Mouse (Mus musculus): ENCODE data around the gene Dgki. TPM values are rescaled to one million over a fixed set of nuclear protein-coding genes. Genes with fewer than 3 reads are reported as not detected.
A peak's percentile ranks its signal among the peaks of the same experiment; 100 is the strongest.

Gene Dgki
- polyA plus RNA-seq (2014; fragmentation: Nextera tagmentation; extraction: Ambion mirVana): 0.75 and 0.88 TPM in 2 replicates

- H3K27ac ChIP-seq (replicated peaks in 1 of 2; ENCODE audit: control insufficient read depth in 1 of 2, insufficient read depth in 1 of 2, low read depth in 2 of 2, low read length in 2 of 2): no peak within 1 kb of the TSS
- H3K4me1 ChIP-seq (ENCODE audit: control insufficient read depth in 2 of 2, insufficient read depth in 2 of 2, low read length in 2 of 2): peaks cover 5 to 6% of the 10 kb centered on the region in 2 experiments; a peak in 2 of 4 replicates
- no peak for ATAC-seq (ENCODE audit: insufficient number of reproducible peaks, insufficient read depth, low FRiP score, low read depth)
- H3K4me2 ChIP-seq (ENCODE audit: low read length): peak within 1 kb of the TSS; percentile 92
- WGBS: under 1% methylated on average over 51 of the region's 65 CpGs
- H3K9ac ChIP-seq (ENCODE audit: low read length): peak within 1 kb of the TSS; percentile 65
- peaks cover 21% of the 10 kb centered on the region for H3K27me3 ChIP-seq (ENCODE audit: control insufficient read depth, insufficient read depth, low read length)
- H3K36me3 ChIP-seq (ENCODE audit: control insufficient read depth, insufficient read depth, low read length): no peaks in the 10 kb centered on the region
- H3K4me3 ChIP-seq (ENCODE audit: control insufficient read depth in 1 of 2, insufficient read depth in 1 of 2, low read depth in 1 of 2, low read length in 2 of 2): peak within 1 kb of the TSS; percentile 55 to 67
- no peaks in the 10 kb centered on the region for H3K9me3 ChIP-seq (ENCODE audit: control insufficient read depth, low read length)
These were observed at the start of gene Dgki for GRCm38 (mm10) chr6:37299562-37300390. Gene Dgki, minus strand, starts transcription at chr6:37300184.

DNA sequence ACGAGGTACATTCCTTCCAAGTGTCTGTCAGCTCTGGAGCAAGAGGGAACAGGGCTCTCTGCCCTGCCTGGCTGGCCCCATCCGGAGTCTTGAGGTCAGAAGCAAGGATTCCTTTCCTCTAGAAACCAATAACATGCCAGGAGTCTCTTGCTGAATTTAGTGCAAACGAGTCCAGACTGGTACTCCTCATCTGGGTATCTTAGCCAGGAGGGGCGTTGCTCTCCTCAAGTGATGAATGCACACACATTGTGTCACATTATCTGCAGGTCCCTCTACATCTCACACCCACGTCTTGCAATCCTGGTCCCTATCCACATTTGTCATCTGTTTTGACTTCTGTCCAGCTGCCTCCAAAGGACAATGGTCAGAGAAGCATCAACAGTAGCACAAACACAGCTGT lies 47.6 kb upstream of the Dgki start:
- no peak overlapping the region for H3K9ac ChIP-seq (ENCODE audit: low read length)
- H3K27me3 ChIP-seq (ENCODE audit: control insufficient read depth, insufficient read depth, low read length): no peaks in the 10 kb centered on the region
- H3K4me3 ChIP-seq (ENCODE audit: control insufficient read depth in 1 of 2, insufficient read depth in 1 of 2, low read depth in 1 of 2, low read length in 2 of 2): no peak overlapping the region
- no peaks in the 10 kb centered on the region for H3K9me3 ChIP-seq (ENCODE audit: control insufficient read depth, low read length)
- no peak for ATAC-seq (ENCODE audit: insufficient number of reproducible peaks, insufficient read depth, low FRiP score, low read depth)
- WGBS: 72% methylated on average over 5 of the region's 5 CpGs
- no peak overlapping the region for H3K4me2 ChIP-seq (ENCODE audit: low read length)
- H3K4me1 ChIP-seq (ENCODE audit: control insufficient read depth in 2 of 2, insufficient read depth in 2 of 2, low read length in 2 of 2): no peaks in the 10 kb centered on the region
- no peak overlapping the region for H3K27ac ChIP-seq (replicated peaks in 1 of 2; ENCODE audit: control insufficient read depth in 1 of 2, insufficient read depth in 1 of 2, low read depth in 2 of 2, low read length in 2 of 2)
- peaks cover 77% of the 10 kb centered on the region for H3K36me3 ChIP-seq (ENCODE audit: control insufficient read depth, insufficient read depth, low read length)

- H3K9me3 ChIP-seq (ENCODE audit: control insufficient read depth, low read length): no peaks in the 10 kb centered on the region
- 68% methylated on average over 5 of the region's 5 CpGs for WGBS
- no peak overlapping the region for H3K4me2 ChIP-seq (ENCODE audit: low read length)
- H3K27ac ChIP-seq (replicated peaks in 1 of 2; ENCODE audit: control insufficient read depth in 1 of 2, insufficient read depth in 1 of 2, low read depth in 2 of 2, low read length in 2 of 2): no peak overlapping the region
- H3K4me1 ChIP-seq (ENCODE audit: control insufficient read depth in 2 of 2, insufficient read depth in 2 of 2, low read length in 2 of 2): peaks cover 5 to 16% of the 10 kb centered on the region in 2 experiments; a peak in 3 of 4 replicates
- H3K36me3 ChIP-seq (ENCODE audit: control insufficient read depth, insufficient read depth, low read length): peaks cover 87% of the 10 kb centered on the region
- no peak overlapping the region for H3K4me3 ChIP-seq (ENCODE audit: control insufficient read depth in 1 of 2, insufficient read depth in 1 of 2, low read depth in 1 of 2, low read length in 2 of 2)
- no peak for ATAC-seq (ENCODE audit: insufficient number of reproducible peaks, insufficient read depth, low FRiP score, low read depth)
- H3K9ac ChIP-seq (ENCODE audit: low read length): no peak overlapping the region
- H3K27me3 ChIP-seq (ENCODE audit: control insufficient read depth, insufficient read depth, low read length): no peaks in the 10 kb centered on the region
These were observed 38.1 kb upstream of the Dgki start for GRCm38 (mm10) chr6:37338055-37338454.

- ATAC-seq (ENCODE audit: insufficient number of reproducible peaks, insufficient read depth, low FRiP score, low read depth): no peak; the same call in 1 of the 2 replicates
- Histone ChIP-seq H3K4me1 (ENCODE audit: control insufficient read depth in 2 of 2, insufficient read depth in 2 of 2, low read length in 2 of 2) (peaks cover 7 to 21% of the 10 kb centered on the region in 2 experiments), H3K36me3 (ENCODE audit: control insufficient read depth, insufficient read depth, low read length) (peaks cover 91% of the 10 kb centered on the region), H3K4me2 (ENCODE audit: low read length) (no peak overlapping the region), H3K9me3 (ENCODE audit: control insufficient read depth, low read length) (no peaks in the 10 kb centered on the region), H3K4me3 (ENCODE audit: control insufficient read depth in 1 of 2, insufficient read depth in 1 of 2, low read depth in 1 of 2, low read length in 2 of 2) (no peak overlapping the region), H3K27me3 (ENCODE audit: control insufficient read depth, insufficient read depth, low read length) (no peaks in the 10 kb centered on the region), H3K27ac (replicated peaks in 1 of 2; ENCODE audit: control insufficient read depth in 1 of 2, insufficient read depth in 1 of 2, low read depth in 2 of 2, low read length in 2 of 2) (peak overlapping the region in 1 of 2 experiments; percentile 41; a peak in 1 of 4 replicates), H3K9ac (ENCODE audit: low read length) (no peak overlapping the region)
- 30% methylated on average over 5 of the region's 5 CpGs for WGBS
These were observed 36.9 kb upstream of the Dgki start for GRCm38 (mm10) chr6:37336831-37337260.

GRCm38 (mm10) chr6:37336381-37336780 lies 36.4 kb upstream of the Dgki start:
- WGBS: 74% methylated on average over 7 of the region's 7 CpGs
- peaks cover 7 to 26% of the 10 kb centered on the region in 2 experiments for H3K4me1 ChIP-seq (ENCODE audit: control insufficient read depth in 2 of 2, insufficient read depth in 2 of 2, low read length in 2 of 2)
- no peaks in the 10 kb centered on the region for H3K27me3 ChIP-seq (ENCODE audit: control insufficient read depth, insufficient read depth, low read length)
- peak overlapping the region in 1 of 2 experiments; percentile 41; a peak in 1 of 4 replicates for H3K27ac ChIP-seq (replicated peaks in 1 of 2; ENCODE audit: control insufficient read depth in 1 of 2, insufficient read depth in 1 of 2, low read depth in 2 of 2, low read length in 2 of 2)
- H3K4me3 ChIP-seq (ENCODE audit: control insufficient read depth in 1 of 2, insufficient read depth in 1 of 2, low read depth in 1 of 2, low read length in 2 of 2): no peak overlapping the region
- H3K4me2 ChIP-seq (ENCODE audit: low read length): no peak overlapping the region
- H3K9ac ChIP-seq (ENCODE audit: low read length): no peak overlapping the region
- peaks cover 91% of the 10 kb centered on the region for H3K36me3 ChIP-seq (ENCODE audit: control insufficient read depth, insufficient read depth, low read length)
- no peak for ATAC-seq (ENCODE audit: insufficient number of reproducible peaks, insufficient read depth, low FRiP score, low read depth)
- no peaks in the 10 kb centered on the region for H3K9me3 ChIP-seq (ENCODE audit: control insufficient read depth, low read length)

DNA sequence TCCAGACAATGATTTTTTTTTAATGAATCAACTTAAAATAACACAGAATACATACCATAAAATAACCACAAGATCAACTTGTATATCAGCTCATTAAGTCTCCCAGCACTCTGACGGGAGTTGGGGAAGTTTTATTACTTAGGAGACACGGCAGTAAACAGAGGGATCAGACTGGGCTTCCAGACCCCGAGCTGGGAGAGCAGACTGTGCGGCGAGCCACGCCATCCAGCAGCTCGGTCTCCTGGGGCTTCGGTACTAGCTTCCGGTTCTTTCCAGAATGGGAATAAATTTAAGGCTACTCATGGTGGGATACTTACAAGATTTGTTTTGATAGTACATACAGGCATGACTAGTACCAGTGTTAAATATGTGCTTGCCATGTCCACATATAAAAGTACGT lies 32.9 kb upstream of the Dgki start:
- H3K9ac ChIP-seq (ENCODE audit: low read length): no peak overlapping the region
- H3K4me2 ChIP-seq (ENCODE audit: low read length): no peak overlapping the region
- WGBS: 84% methylated on average over 10 of the region's 10 CpGs
- H3K9me3 ChIP-seq (ENCODE audit: control insufficient read depth, low read length): no peaks in the 10 kb centered on the region
- no peak overlapping the region for H3K27ac ChIP-seq (replicated peaks in 1 of 2; ENCODE audit: control insufficient read depth in 1 of 2, insufficient read depth in 1 of 2, low read depth in 2 of 2, low read length in 2 of 2)
- H3K4me3 ChIP-seq (ENCODE audit: control insufficient read depth in 1 of 2, insufficient read depth in 1 of 2, low read depth in 1 of 2, low read length in 2 of 2): no peak overlapping the region
- H3K4me1 ChIP-seq (ENCODE audit: control insufficient read depth in 2 of 2, insufficient read depth in 2 of 2, low read length in 2 of 2): peaks cover 21 to 54% of the 10 kb centered on the region in 2 experiments
- H3K27me3 ChIP-seq (ENCODE audit: control insufficient read depth, insufficient read depth, low read length): no peaks in the 10 kb centered on the region
- no peak for ATAC-seq (ENCODE audit: insufficient number of reproducible peaks, insufficient read depth, low FRiP score, low read depth)
- peaks cover 72% of the 10 kb centered on the region for H3K36me3 ChIP-seq (ENCODE audit: control insufficient read depth, insufficient read depth, low read length)

- Histone ChIP-seq H3K9me3 (ENCODE audit: control insufficient read depth, low read length) (no peaks in the 10 kb centered on the region), H3K4me1 (ENCODE audit: control insufficient read depth in 2 of 2, insufficient read depth in 2 of 2, low read length in 2 of 2) (peaks cover 26 to 53% of the 10 kb centered on the region in 2 experiments), H3K27ac (replicated peaks in 1 of 2; ENCODE audit: control insufficient read depth in 1 of 2, insufficient read depth in 1 of 2, low read depth in 2 of 2, low read length in 2 of 2) (peak overlapping the region; percentile 75 to 88), H3K4me3 (ENCODE audit: control insufficient read depth in 1 of 2, insufficient read depth in 1 of 2, low read depth in 1 of 2, low read length in 2 of 2) (no peak overlapping the region), H3K9ac (ENCODE audit: low read length) (peak overlapping the region; percentile 30), H3K27me3 (ENCODE audit: control insufficient read depth, insufficient read depth, low read length) (no peaks in the 10 kb centered on the region), H3K4me2 (ENCODE audit: low read length) (no peak overlapping the region; the same call in 1 of the 2 replicates), H3K36me3 (ENCODE audit: control insufficient read depth, insufficient read depth, low read length) (peaks cover 49% of the 10 kb centered on the region)
- WGBS: 38% methylated on average over 5 of the region's 5 CpGs
- ATAC-seq (ENCODE audit: insufficient number of reproducible peaks, insufficient read depth, low FRiP score, low read depth): peak; percentile 81
These were observed 30.2 kb upstream of the Dgki start for GRCm38 (mm10) chr6:37329901-37330864.
